ENCODE assay signal across 9 mouse cellular contexts in genomic region chr14:29940877-29941276, GRCm38 (mm10). TPM values are rescaled to one million over a fixed set of nuclear protein-coding genes. Genes with fewer than 3 reads are reported as not detected.
DNase-seq lines count a peak whose midpoint lies in the region; ATAC-seq and TF ChIP-seq lines count a peak whose summit lies in the region.
"Had no signal": no experiment of that assay in that cellular context is flagged by ENCODE, and none has a peak within 500 bp of the region (broad histone marks: within the 10 kb centered on the region; RNA-seq: fewer than 3 reads in every experiment).

No protein-coding gene starts in this region.

- no peaks in the 10 kb centered on the region for H3K4me1 ChIP-seq in intestine, embryonic 14.5 days (replicated peaks; ENCODE audit: control insufficient read depth, insufficient read depth, low read length)
- no peaks in the 10 kb centered on the region for H3K4me1 ChIP-seq in intestine, embryonic 15.5 days (replicated peaks)
- H3K4me1 ChIP-seq in MEL (ENCODE audit: control insufficient read depth in 1 of 2, insufficient read depth in 2 of 2, low read length in 2 of 2): peaks cover 1 to 10% of the 10 kb centered on the region in 2 experiments; a peak in 1 of 4 replicates
- peaks cover 14% of the 10 kb centered on the region for H3K4me1 ChIP-seq in midbrain, embryonic 13.5 days (replicated peaks)

- no peak overlapping the region for H3K4me3 ChIP-seq in intestine, embryonic 14.5 days (ENCODE audit: low read depth, low read length)
- H3K4me3 ChIP-seq in intestine, embryonic 15.5 days (replicated peaks): no peak overlapping the region
- H3K4me3 ChIP-seq in MEL (ENCODE audit: control insufficient read depth in 1 of 2, insufficient read depth in 1 of 2, low read depth in 2 of 2, low read length in 2 of 2): no peak overlapping the region
- H3K4me3 ChIP-seq in midbrain, embryonic 13.5 days (replicated peaks): no peak overlapping the region
- H3K4me3 ChIP-seq: limb, embryonic 15.5 days had no signal

- ATAC-seq in intestine, embryonic 14.5 days (replicated peaks; ENCODE audit: low FRiP score, low TSS enrichment, low read depth): no peak
- no peak for ATAC-seq in intestine, embryonic 15.5 days
- ATAC-seq in midbrain, embryonic 13.5 days: peak; percentile 32

- no peaks in the 10 kb centered on the region for H3K79me2 ChIP-seq in MEL (ENCODE audit: control insufficient read depth, insufficient read depth, low read length, poor library complexity)

- TF ChIP-seq POLR2A in MEL (IDR thresholded peaks at IDR 0.05; ENCODE audit: control insufficient read depth in 1 of 2, insufficient read depth in 1 of 2, low read depth in 1 of 2, low read length in 2 of 2, poor library complexity in 1 of 2): no peak

- no peak overlapping the region for H3K27ac ChIP-seq in intestine, embryonic 14.5 days (ENCODE audit: low read depth)
- no peak overlapping the region for H3K27ac ChIP-seq in intestine, embryonic 15.5 days
- no peak overlapping the region for H3K27ac ChIP-seq in MEL (ENCODE audit: control insufficient read depth, low read depth, low read length)
- no peak overlapping the region for H3K27ac ChIP-seq in midbrain, embryonic 13.5 days
- H3K27ac ChIP-seq: limb, embryonic 15.5 days had no signal

- peak in 1 of 2 experiments; percentile 4; a peak in 1 of 4 replicates for TF ChIP-seq EP300 in MEL (IDR thresholded peaks at IDR 0.05; ENCODE audit: low read depth in 1 of 2, low read length in 2 of 2)

- 21% methylated on average over 2 of the region's 2 CpGs for WGBS in intestine, embryonic 14.5 days
- 24% methylated on average over 2 of the region's 2 CpGs for WGBS in intestine, embryonic 15.5 days
- WGBS in midbrain, embryonic 13.5 days: 9% methylated on average over 2 of the region's 2 CpGs

- H3K9ac ChIP-seq in intestine, embryonic 14.5 days (ENCODE audit: low read length): no peak overlapping the region
- H3K9ac ChIP-seq in intestine, embryonic 15.5 days: no peak overlapping the region
- no peak overlapping the region for H3K9ac ChIP-seq in MEL (ENCODE audit: control insufficient read depth, low read depth, low read length, poor library complexity, severe bottlenecking)
- no peak overlapping the region for H3K9ac ChIP-seq in midbrain, embryonic 13.5 days (replicated peaks)
- H3K9ac ChIP-seq: limb, embryonic 15.5 days had no signal

- no peaks in the 10 kb centered on the region for H3K9me3 ChIP-seq in intestine, embryonic 14.5 days (ENCODE audit: control insufficient read depth, low read length)
- H3K9me3 ChIP-seq in intestine, embryonic 15.5 days: no peaks in the 10 kb centered on the region
- H3K9me3 ChIP-seq in MEL (replicated peaks; ENCODE audit: insufficient read depth, low read length): no peaks in the 10 kb centered on the region
- no peaks in the 10 kb centered on the region for H3K9me3 ChIP-seq in midbrain, embryonic 13.5 days
- H3K9me3 ChIP-seq: limb, embryonic 15.5 days had no signal

- DNase-seq in intestine, embryonic 14.5 days (ENCODE audit: low spot score): peak; percentile 63
- DNase-seq in MEL (ENCODE audit: low read depth, low spot score): peak; percentile 73
- DNase-seq in cerebellum, adult 18-20 months: peak; percentile 40 to 60
- peak; percentile 28 to 81 for DNase-seq in frontal cortex, adult 2 months (ENCODE audit: extremely low spot score in 1 of 2, low spot score in 1 of 2)
- peak; percentile 42 to 51 for DNase-seq in layer of hippocampus, postnatal 25 days (ENCODE audit: extremely low spot score in 1 of 2, low spot score in 1 of 2)
- DNase-seq in thymus, postnatal 4 days: peak; percentile 49

- peaks cover 9% of the 10 kb centered on the region; the same call in 1 of the 2 replicates for H3K27me3 ChIP-seq in intestine, embryonic 14.5 days (replicated peaks; ENCODE audit: control insufficient read depth, insufficient read depth, low read length)
- H3K27me3 ChIP-seq in intestine, embryonic 15.5 days (replicated peaks): peaks cover 3% of the 10 kb centered on the region; the same call in 1 of the 2 replicates
- no peaks in the 10 kb centered on the region for H3K27me3 ChIP-seq in MEL (ENCODE audit: control insufficient read depth in 1 of 2, insufficient read depth in 2 of 2, low read length in 2 of 2)
- H3K27me3 ChIP-seq in midbrain, embryonic 13.5 days: 0 out of 2 replicates have a peak, but pooled peaks cover 5% of the 10 kb centered on the region

- TF ChIP-seq CTCF in MEL (IDR thresholded peaks at IDR 0.05 in 2 of 3, conservative IDR thresholded peaks at IDR 0.05 in 1 of 3; ENCODE audit: control insufficient read depth in 1 of 3, insufficient read depth in 1 of 3, low read depth in 2 of 3, low read length in 3 of 3, poor library complexity in 1 of 3, severe bottlenecking in 1 of 3): peak; percentile 33 to 76 (median 54)

- H3K36me3 ChIP-seq in intestine, embryonic 14.5 days (ENCODE audit: control insufficient read depth, insufficient read depth, low read length): no peaks in the 10 kb centered on the region
- H3K36me3 ChIP-seq in intestine, embryonic 15.5 days: no peaks in the 10 kb centered on the region
- peaks cover 0 to 6% of the 10 kb centered on the region in 2 experiments; a peak in 2 of 4 replicates for H3K36me3 ChIP-seq in MEL (ENCODE audit: control insufficient read depth in 1 of 2, insufficient read depth in 2 of 2, low read length in 2 of 2)
- H3K36me3 ChIP-seq in midbrain, embryonic 13.5 days: no peaks in the 10 kb centered on the region
- H3K36me3 ChIP-seq: limb, embryonic 15.5 days had no signal

- no peak overlapping the region for H3K4me2 ChIP-seq in intestine, embryonic 14.5 days (ENCODE audit: low read length)
- H3K4me2 ChIP-seq in intestine, embryonic 15.5 days (replicated peaks): no peak overlapping the region
- no peak overlapping the region for H3K4me2 ChIP-seq in midbrain, embryonic 13.5 days (replicated peaks)
- H3K4me2 ChIP-seq: limb, embryonic 15.5 days had no signal

- TF ChIP-seq RAD21 in MEL (IDR thresholded peaks at IDR 0.05; ENCODE audit: low read depth, low read length): peak; percentile 84

TF ChIP-seq in MEL, 35 proteins besides CTCF, POLR2A, EP300 and RAD21:
- TF ChIP-seq ZC3H11A (IDR thresholded peaks at IDR 0.05; ENCODE audit: low read depth, low read length) (peak; percentile 62), SIN3A (IDR thresholded peaks at IDR 0.05; ENCODE audit: low read length) (0 out of 2 replicates have a peak, but pooled peaks have one; percentile 17), RCOR1 (IDR thresholded peaks at IDR 0.05; ENCODE audit: low read depth, low read length) (no peak), ZNF384 (IDR thresholded peaks at IDR 0.05; ENCODE audit: low read depth, low read length) (peak; percentile 70), POLR2AphosphoS2 (IDR thresholded peaks at IDR 0.05; ENCODE audit: low read length) (no peak), NELFE (IDR thresholded peaks at IDR 0.05; ENCODE audit: low read depth, low read length) (0 out of 2 replicates have a peak, but pooled peaks have one; percentile 20), SMC3 (IDR thresholded peaks at IDR 0.05; ENCODE audit: low read depth, low read length) (peak; percentile 68)

RNA-seq across cellular contexts. Expression of gene Selenok, which starts 27.2 kb away (rescaled TPM):
- polyA plus RNA-seq in intestine, embryonic 14.5 days (2014; fragmentation: Nextera tagmentation; extraction: Ambion mirVana): 193 and 199 TPM in 2 replicates
- 255 and 267 TPM in 2 replicates for polyA plus RNA-seq in intestine, embryonic 15.5 days (2015; fragmentation: Nextera tagmentation; extraction: Ambion mirVana)
- 49.8 and 55.9 TPM in 2 replicates for total RNA-seq in MEL (2012; rRNA removed)
- polyA plus RNA-seq in MEL (2012; ENCODE audit: insufficient read depth in 1 of 2, insufficient read length in 2 of 2, low read depth in 1 of 2, low replicate concordance in 2 of 2, missing spikeins in 1 of 2): 10 to 100 TPM in 1 of 2 experiments, not detected in 1; 71.1 TPM
- 211 and 231 TPM in 2 replicates for polyA plus RNA-seq in frontal cortex, adult 2 months (2012; rRNA removed)
- total RNA-seq in layer of hippocampus, postnatal 25 days (2021): 100 to 1,000 TPM; 105 to 130 TPM
- polyA plus RNA-seq in midbrain, embryonic 13.5 days (2015; fragmentation: Nextera tagmentation; extraction: Ambion mirVana): 449 and 471 TPM in 2 replicates

RNA-seq across cellular contexts. Expression of gene Actr8, which starts 37.3 kb away (rescaled TPM):
- polyA plus RNA-seq in intestine, embryonic 14.5 days (2014; fragmentation: Nextera tagmentation; extraction: Ambion mirVana): 51.0 and 57.4 TPM in 2 replicates
- 51.9 and 55.7 TPM in 2 replicates for polyA plus RNA-seq in intestine, embryonic 15.5 days (2015; fragmentation: Nextera tagmentation; extraction: Ambion mirVana)
- total RNA-seq in MEL (2012; rRNA removed): 34.7 and 36.4 TPM in 2 replicates
- polyA plus RNA-seq in MEL (2012; ENCODE audit: insufficient read depth in 1 of 2, insufficient read length in 2 of 2, low read depth in 1 of 2, low replicate concordance in 2 of 2, missing spikeins in 1 of 2): 10 to 100 TPM in 1 of 2 experiments, not detected in 1; 31.0 TPM
- 63.4 and 71.3 TPM in 2 replicates for polyA plus RNA-seq in frontal cortex, adult 2 months (2012; rRNA removed)
- 10 to 100 TPM; 67.1 to 81.7 TPM for total RNA-seq in layer of hippocampus, postnatal 25 days (2021)
- polyA plus RNA-seq in midbrain, embryonic 13.5 days (2015; fragmentation: Nextera tagmentation; extraction: Ambion mirVana): 92.3 and 96.5 TPM in 2 replicates
